Mouse (Mus musculus) cerebellum, adult 9-10 months (tissue): Measurements from ENCODE around the gene Vmn2r90.
"Not testable (repeated sequence)": the region's sequence is repeated elsewhere in the genome, so short reads cannot be mapped to it uniquely, and the experiment has no call there.

Source experiments
- DNase-seq: peaks from one replicate; pipeline ENCODE4 v3.0.0; 2022

Gene Vmn2r90

DNA sequence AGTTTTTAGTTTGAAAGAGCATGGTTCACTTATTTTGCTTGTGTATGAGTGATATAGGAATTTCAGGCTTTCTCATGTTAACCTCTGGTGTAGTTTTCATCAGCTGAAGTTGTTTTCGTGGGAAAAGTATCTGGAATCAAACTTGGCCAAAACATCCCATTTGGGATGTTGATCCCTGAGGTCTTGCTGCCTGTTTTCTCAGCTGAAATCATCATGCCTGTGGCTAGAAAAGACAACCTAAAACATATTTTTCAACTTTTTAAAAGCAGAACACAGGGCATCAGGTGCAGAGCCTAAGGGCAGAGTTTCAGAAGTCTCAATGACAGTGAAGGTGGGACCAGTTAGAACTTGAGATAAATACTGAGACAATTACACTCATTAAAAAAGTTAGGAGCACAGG, at the start of gene Vmn2r90:
Gene Vmn2r90 (plus strand): TSS at position 301 of the 400 bp plus-strand sequence.
- DNase-seq = no peak

DNA sequence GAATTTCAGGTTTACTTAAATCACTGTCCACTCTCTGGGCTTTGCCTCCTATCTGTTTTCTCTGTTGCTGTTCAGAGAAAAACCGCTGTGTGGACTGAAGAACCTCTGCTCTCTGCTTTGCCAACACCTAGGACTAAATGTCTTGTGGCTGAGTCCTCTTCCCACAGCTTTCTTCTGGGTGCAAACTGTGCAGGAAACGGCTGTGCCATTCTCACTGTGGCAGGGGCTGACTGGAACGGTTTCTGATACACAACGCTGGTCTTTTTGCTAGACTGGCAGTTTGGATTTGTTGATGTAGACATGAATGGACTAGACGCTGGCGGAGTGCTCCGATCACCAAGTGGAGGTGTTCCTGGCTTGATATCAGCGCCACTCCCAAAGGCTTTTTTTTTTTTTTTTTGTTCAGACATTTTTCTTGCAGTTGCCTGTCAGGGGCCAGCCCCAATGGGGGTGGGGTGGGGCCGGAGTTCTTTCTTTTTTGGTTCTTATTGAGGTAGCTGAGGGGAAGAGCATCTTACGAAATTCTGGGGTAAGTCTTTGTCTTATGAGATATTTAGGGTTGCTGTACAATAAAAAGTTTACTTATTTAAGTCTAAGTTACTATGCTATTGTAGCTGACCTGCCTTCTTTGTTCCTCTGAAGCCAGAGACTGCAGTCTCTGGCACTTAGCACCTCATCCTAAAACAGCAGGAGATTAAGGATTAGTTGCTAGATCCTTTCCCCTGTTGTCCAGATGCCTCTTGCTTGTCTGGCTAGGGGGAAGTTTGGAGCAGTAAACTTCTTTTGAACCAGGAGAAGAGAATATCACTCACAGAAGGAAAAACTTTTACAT, 48.3 kb upstream of the Vmn2r90 start:
- no peak for DNase-seq

DNA sequence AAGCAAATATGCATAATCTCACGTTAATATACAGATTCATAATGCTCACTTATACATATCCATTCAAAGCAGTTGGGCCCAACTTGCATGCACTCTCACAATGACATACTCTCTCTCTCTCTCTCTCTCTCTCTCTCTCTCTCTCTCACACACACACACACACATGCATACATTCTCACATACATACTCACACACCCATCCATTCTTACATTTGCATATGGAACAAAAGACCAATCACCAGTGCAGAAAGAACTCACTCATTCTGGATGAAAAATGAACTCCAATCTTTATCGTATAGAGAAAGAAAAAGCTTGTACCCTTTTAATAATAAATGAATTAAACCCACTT, 47.7 kb upstream of the Vmn2r90 start:
- no peak for DNase-seq

DNA sequence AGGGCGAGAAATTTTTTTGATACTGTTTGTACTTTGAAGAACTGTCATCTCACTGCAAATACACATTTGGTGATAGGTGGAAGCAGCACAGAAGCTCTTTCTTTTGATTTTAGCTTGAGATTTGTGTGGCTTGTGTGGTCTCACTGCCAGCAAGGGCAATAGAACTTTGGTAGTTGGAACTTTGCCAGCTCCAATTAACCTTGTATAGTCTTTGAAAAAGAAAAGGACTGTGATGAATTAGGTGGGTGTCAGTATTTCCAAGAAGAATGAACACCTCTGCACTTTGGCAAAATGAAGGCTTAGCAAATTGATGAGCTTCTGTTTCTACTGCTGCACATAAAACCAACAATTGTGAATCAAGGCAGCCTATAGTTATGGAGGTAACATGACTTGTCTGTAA, 24.8 kb upstream of the Vmn2r90 start:
- no peak for DNase-seq

DNA sequence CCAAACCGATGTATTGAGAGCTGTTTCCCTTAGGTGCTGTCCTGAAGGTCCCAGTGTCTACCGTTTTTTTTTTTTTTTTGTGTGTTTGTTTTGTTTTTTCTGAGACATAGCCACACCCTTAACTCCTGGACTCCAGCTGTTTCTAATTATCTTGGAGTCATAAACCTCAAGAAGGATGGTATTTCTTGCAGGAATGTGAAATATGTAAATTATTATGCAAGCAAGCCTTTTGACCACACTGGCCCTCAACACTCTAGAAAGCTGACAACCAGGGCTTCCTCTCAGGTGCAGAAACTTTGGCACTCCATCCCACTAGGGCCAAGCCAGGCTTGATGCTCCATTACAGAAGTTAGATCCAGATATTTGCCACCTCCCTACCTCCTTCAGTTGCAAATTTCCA, 12.9 kb upstream of the Vmn2r90 start:
- DNase-seq = no peak

DNA sequence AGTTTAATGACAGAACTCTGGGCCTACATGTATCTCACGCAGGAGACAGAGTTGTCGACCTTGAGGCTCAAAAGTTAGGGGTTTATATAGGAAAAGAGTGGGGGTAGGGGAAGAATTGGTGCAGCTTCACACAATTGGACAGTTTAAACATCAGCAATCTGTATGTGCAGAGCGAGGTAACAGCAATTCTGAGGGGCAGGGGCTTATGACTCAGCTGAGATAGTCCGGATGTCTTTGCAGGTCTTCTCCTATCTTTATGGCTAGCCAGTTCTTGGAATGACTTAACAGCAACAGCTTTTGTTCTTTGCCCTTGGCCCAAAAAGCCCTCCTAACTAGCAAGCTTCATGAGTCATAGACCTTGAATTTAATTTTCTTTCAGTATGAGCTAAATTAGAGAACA, 28.8 kb downstream of the Vmn2r90 start:
- not testable (repeated sequence) for DNase-seq

DNA sequence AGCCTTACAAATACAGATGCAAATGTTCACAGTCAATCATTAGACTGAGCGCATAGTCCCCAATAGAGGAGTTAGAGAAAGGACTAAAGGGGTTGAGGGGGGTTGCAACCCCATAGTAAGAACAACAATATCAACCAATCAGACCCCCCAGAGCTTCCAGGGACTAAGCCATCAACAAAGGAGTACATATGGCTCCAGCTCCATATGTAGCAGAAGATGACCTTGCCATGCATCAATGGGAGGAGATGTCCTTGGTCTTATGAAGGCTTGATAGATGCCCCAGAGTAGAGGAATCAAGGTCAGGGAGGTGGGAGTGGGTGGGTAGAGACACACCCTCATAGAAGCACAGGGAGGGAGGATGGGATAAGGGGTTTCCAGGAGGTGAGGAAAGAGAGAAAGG, 35.1 kb downstream of the Vmn2r90 start:
- DNase-seq = no peak

DNA sequence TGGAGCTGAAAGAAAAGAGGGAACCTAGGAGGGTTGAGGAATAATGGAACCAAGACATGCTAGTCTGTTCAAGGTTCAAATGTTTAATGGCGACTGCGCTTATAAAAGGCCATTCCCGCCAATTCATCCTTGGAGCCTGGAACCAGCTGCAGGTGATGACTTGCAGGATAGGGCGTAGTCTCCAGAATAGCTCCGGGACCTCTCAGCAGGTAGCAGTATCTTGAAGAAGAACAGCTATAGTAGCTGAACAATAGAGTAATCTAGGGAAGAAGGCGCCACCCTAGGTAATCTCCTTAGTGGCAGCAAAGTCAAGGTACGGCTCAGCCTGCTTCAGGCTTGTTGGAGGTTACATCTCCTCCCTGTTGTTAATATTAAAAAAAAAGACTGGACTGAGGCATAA, 35.8 kb downstream of the Vmn2r90 start:
- DNase-seq = not testable (repeated sequence)

DNA sequence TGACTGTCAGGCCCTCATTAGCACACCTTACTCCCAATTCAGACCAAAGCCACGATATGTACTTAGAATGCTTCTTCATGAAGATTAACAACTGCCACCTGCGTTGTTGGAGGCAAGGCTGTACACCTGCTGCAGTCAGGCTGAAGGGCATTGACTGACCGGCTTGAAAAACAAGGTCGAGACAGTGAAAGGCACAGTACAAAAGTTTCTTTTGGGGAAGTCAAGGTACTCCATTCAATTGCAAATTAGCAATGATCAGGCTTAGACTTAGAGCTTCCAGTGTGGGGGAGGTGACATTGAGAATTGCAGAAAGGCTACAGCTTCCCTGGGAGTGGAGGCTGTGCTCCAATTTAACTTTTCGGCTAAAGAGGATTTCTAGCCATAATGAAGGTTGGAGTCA, 36.4 kb downstream of the Vmn2r90 start:
- not testable (repeated sequence) for DNase-seq

DNA sequence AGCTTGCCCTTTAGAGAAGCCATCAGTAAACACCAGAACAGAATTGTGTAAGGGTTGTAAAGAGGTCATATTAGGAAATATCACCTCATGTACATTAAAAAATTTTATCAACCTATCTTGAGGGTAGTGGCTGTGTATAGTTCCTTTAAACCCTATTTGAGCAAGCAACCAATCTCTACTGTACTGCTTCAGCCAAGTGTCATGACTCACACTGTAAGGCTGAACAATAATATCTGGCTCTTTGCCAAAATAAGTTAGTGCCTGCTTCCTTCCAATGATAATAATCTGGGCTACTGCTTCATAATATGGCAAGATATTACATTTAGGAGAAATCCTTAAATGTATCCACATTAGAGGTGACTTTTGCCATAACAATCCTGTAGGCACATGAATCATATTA, 38.0 kb downstream of the Vmn2r90 start:
- not testable (repeated sequence) for DNase-seq

DNA sequence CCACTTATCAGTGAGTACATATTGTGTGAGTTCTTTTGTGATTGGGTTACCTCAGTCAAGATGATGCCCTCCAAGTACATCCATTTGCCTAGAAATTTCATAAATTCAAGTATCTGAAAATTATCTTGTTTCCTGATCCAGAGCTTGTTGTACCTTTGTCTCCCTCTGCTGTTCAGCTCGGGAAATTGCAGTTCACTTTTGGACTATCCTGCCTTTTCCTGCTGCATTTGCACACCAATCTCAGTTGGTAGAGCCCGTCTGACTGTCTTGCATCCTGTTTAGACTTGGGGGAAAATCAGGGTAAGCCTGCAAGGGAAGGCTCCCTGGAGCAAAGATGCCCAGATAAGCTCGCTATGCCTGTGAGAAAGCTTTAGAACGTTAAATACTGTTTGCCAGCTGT, 45.8 kb downstream of the Vmn2r90 start:
- peak; percentile 68 for DNase-seq

DNA sequence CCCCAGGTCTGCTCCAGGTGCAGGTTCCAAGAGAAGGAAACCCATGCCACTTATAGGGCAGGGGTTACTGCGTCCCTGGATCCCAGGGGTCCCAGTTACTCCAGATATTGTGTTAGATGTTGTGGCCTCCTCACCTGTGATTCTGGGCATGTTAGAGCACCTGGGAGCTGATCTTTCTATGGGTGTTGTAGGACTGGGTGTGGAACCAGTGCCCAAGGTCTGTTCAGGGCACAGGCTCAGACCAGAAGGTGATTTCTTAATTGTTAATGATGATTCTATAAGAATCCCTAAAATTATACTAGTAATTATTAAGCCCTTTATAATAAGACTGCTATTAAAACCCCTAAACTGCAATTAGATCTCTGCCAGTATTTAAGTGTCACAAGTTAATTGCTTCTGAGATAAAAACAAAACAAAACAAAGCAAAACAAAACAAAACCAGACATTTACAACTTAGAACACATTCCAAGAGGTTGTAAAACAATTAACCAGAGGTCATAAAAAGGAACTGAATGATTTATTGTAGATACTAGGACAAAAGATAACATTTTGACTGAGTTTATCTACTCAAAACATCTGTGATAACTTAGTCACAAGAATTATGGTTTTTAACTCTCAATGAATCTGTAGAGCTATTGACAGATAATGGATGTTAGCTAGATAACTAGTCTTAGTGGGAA, 59.2 kb downstream of the Vmn2r90 start:
- no peak for DNase-seq

DNA sequence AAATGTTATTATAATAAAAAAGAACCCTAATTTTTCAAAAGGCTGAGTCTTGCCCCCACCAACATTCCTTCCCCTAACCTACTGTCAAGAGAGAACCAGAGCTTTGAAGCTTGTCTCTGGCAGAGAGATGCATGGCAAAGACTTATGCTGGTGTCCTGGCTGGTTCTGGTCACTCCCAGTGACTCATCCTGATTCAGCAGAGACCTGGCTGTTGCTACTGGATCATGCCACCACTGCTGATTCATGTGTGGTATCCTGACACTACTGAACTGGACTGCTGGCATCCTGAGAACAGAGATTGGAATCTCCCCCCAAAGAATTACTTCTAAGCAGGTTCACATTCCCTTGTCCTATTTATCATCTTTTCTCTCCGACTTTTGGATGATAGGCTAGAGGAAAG, 60.7 kb downstream of the Vmn2r90 start:
- DNase-seq = no peak

DNA sequence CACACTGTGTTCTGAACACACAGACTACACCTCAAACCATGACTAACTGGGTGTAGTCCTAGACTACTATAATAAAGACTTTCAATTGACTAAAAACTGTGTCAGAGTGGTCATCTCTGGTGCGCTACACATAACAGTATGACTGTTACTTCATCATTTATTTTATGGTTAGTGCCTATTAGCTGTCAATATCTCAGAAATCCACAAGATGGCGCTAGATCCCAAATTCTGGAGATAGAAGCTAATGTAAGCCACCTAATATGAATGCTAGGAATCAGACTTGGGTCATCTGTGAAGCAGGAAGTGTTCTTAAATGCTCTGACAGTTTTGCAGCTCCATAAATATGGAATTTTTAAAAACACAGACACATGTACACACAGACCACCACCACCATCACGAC, 62.9 kb downstream of the Vmn2r90 start:
- peak; percentile 70 for DNase-seq
